Mouse (Mus musculus) G1E (cell line): ENCODE results near the gene Frat2.

Experiments
- CTCF ChIP-seq: IDR thresholded peaks from 2 replicates; pipeline ENCODE4 v1.5.1; 2012; ENCODE audit warnings: low read depth, low read length, inconsistent platforms, mixed read lengths
- GATA2 ChIP-seq: IDR thresholded peaks from 2 replicates; pipeline ENCODE4 v1.6.1; 2012; ENCODE audit warnings: low read depth, low read length, inconsistent platforms, borderline replicate concordance
- POLR2AphosphoS5 ChIP-seq: IDR thresholded peaks from 2 replicates; pipeline ENCODE4 v1.6.1; 2012; ENCODE audit warnings: low read depth, low read length, inconsistent platforms; ENCODE audit not compliant: insufficient replicate concordance
- TAL1 ChIP-seq: conservative IDR thresholded peaks from 2 replicates; pipeline ENCODE4 v1.6.1; 2012; ENCODE audit warnings: low read depth, low read length, inconsistent platforms, mixed read lengths

DNA sequence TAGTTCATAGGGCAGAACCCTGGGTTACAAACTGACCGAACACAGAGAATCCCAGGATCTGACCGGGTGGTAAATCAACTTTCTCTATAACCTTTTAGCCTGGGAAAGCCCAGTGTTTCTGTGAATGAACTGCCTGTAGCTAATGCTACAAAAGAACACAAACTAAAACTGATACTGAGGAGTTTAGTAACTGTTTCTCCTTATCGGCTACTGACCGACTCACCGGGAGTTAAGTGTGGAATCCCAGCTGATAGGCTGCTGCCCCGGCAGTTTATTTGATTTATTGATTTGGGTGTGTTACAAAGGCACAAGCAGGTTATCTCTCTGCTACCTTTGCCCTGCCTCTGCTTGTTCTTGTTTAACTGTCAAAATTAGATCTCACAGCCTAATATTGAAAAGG, 9.1 kb downstream of the Frat2 start:
- TF ChIP-seq CTCF (no peak), POLR2AphosphoS5 (no peak), TAL1 (peak; percentile 29; the same call in 1 of the 2 replicates), GATA2 (no peak)
